Mouse (Mus musculus) heart, embryonic 13.5 days (tissue): Measurements from ENCODE around the gene Strap. TPM values are rescaled to one million over a fixed set of nuclear protein-coding genes. Genes with fewer than 3 reads are reported as not detected.
A peak's percentile ranks its signal among the peaks of the same experiment; 100 is the strongest.

Experiments
- ATAC-seq: fragments of 200-750 bp; cut with Nextera tagmentation; 2 replicates; pipeline ENCODE4 v1.8.0; 2017; ENCODE audit warnings: moderate TSS enrichment; ENCODE audit not compliant: insufficient number of reproducible peaks, low FRiP score, low TSS enrichment; ENCODE audit errors: extremely low read depth
- H3K27ac ChIP-seq: fragments of 300-500 bp; sonication (generic); replicated peaks from 2 replicates; pipeline ENCODE4 v1.5.1; 2015; ENCODE audit warnings: moderate library complexity, mild to moderate bottlenecking, inconsistent platforms
- H3K27me3 ChIP-seq: fragments of 300-500 bp; sonication (generic); replicated peaks from 2 replicates; pipeline ENCODE4 v1.6.1; 2015; ENCODE audit warnings: mild to moderate bottlenecking, inconsistent platforms
- H3K36me3 ChIP-seq: fragments of 300-500 bp; sonication (generic); 2 replicates; pipeline ENCODE4 v1.6.1; 2015; ENCODE audit warnings: mild to moderate bottlenecking, inconsistent platforms
- H3K4me1 ChIP-seq: fragments of 300-500 bp; sonication (generic); 2 replicates; pipeline ENCODE4 v1.6.1; 2015; ENCODE audit warnings: inconsistent platforms
- H3K4me2 ChIP-seq: fragments of 300-500 bp; sonication (generic); 2 replicates; pipeline ENCODE4 v1.6.1; 2015; ENCODE audit warnings: inconsistent platforms, mild to moderate bottlenecking, moderate library complexity
- H3K4me3 ChIP-seq: fragments of 300-500 bp; sonication (generic); 2 replicates; pipeline ENCODE4 v1.5.1; 2015; ENCODE audit warnings: moderate library complexity, mild to moderate bottlenecking, inconsistent platforms
- H3K9ac ChIP-seq: fragments of 300-500 bp; sonication (generic); 2 replicates; pipeline ENCODE4 v1.6.1; 2015; ENCODE audit warnings: inconsistent platforms, mild to moderate bottlenecking, moderate library complexity
- H3K9me3 ChIP-seq: fragments of 300-500 bp; sonication (generic); 2 replicates; pipeline ENCODE4 v1.6.1; 2016; ENCODE audit warnings: inconsistent platforms
- WGBS: fragments of 180-500 bp; shearing (Covaris S2); methylation state at CpG from one replicate; pipeline ENCODE4 v1.1.7; 2015; ENCODE audit warnings: mixed read lengths; 5-methylcytosine and 5-hydroxymethylcytosine counted together
- polyA plus RNA-seq: library from polyadenylated mRNA; unstranded; fragments of >200 nt; fragmentation: Nextera tagmentation; extraction: Ambion mirVana; gene quantifications from 2 replicates; pipeline ENCODE4 v1.2.1, GENCODE M21; 2015

Gene Strap
- 114 and 124 TPM in 2 replicates for polyA plus RNA-seq

- WGBS: under 1% methylated on average over 81 of the region's 86 CpGs
- H3K36me3 ChIP-seq: peaks cover 31% of the 10 kb centered on the region
- H3K4me2 ChIP-seq: peak within 1 kb of the TSS; percentile 95
- peak within 1 kb of the TSS; percentile 80 for H3K27ac ChIP-seq
- H3K4me3 ChIP-seq: peak within 1 kb of the TSS; percentile 92
- H3K27me3 ChIP-seq: peaks cover 11% of the 10 kb centered on the region; the same call in 1 of the 2 replicates
- peak within 1 kb of the TSS; percentile 95 for H3K9ac ChIP-seq
- ATAC-seq: peak; percentile 98
- H3K9me3 ChIP-seq: no peaks in the 10 kb centered on the region
- peaks cover 19% of the 10 kb centered on the region for H3K4me1 ChIP-seq
These were observed at the start of gene Strap for GRCm38 (mm10) chr6:137734846-137735609. TSS of gene Strap (plus strand) at chr6:137735078.

GRCm38 (mm10) chr6:137687667-137688066 is 47.2 kb upstream of the Strap start:
- H3K27ac ChIP-seq: no peak overlapping the region
- no peak overlapping the region for H3K9ac ChIP-seq
- H3K9me3 ChIP-seq: no peaks in the 10 kb centered on the region
- no peak overlapping the region for H3K4me2 ChIP-seq
- H3K27me3 ChIP-seq: no peaks in the 10 kb centered on the region
- peaks cover 8% of the 10 kb centered on the region for H3K4me1 ChIP-seq
- ATAC-seq: no peak
- H3K4me3 ChIP-seq: no peak overlapping the region
- H3K36me3 ChIP-seq: no peaks in the 10 kb centered on the region
- 80% methylated on average over 5 of the region's 5 CpGs for WGBS

GRCm38 (mm10) chr6:137688079-137688478 is 46.8 kb upstream of the Strap start:
- Histone ChIP-seq H3K9ac (no peak overlapping the region), H3K4me2 (no peak overlapping the region), H3K4me3 (no peak overlapping the region), H3K4me1 (peaks cover 8% of the 10 kb centered on the region), H3K9me3 (no peaks in the 10 kb centered on the region), H3K27me3 (no peaks in the 10 kb centered on the region), H3K36me3 (no peaks in the 10 kb centered on the region), H3K27ac (no peak overlapping the region)
- no peak for ATAC-seq
- WGBS: 77% methylated on average over 3 of the region's 3 CpGs

GRCm38 (mm10) chr6:137688506-137689105 is 46.3 kb upstream of the Strap start:
- no peak for ATAC-seq
- 73% methylated on average over 11 of the region's 11 CpGs for WGBS

GRCm38 (mm10) chr6:137690550-137691119 is 44.2 kb upstream of the Strap start:
- no peaks in the 10 kb centered on the region for H3K27me3 ChIP-seq
- H3K27ac ChIP-seq: peak overlapping the region; percentile 45
- H3K36me3 ChIP-seq: no peaks in the 10 kb centered on the region
- H3K9me3 ChIP-seq: no peaks in the 10 kb centered on the region
- peaks cover 12% of the 10 kb centered on the region for H3K4me1 ChIP-seq
- no peak overlapping the region for H3K9ac ChIP-seq
- ATAC-seq: no peak
- WGBS: 61% methylated on average over 2 of the region's 2 CpGs
- no peak overlapping the region for H3K4me3 ChIP-seq
- H3K4me2 ChIP-seq: no peak overlapping the region

More at GRCm38 (mm10) chr6:137688506-137689105, 46.3 kb upstream of the Strap start:
- H3K4me1 ChIP-seq: peaks cover 11% of the 10 kb centered on the region
- no peak overlapping the region for H3K4me3 ChIP-seq
- no peaks in the 10 kb centered on the region for H3K36me3 ChIP-seq
- H3K9me3 ChIP-seq: no peaks in the 10 kb centered on the region
- no peaks in the 10 kb centered on the region for H3K27me3 ChIP-seq
- no peak overlapping the region for H3K27ac ChIP-seq
- no peak overlapping the region for H3K9ac ChIP-seq
- no peak overlapping the region for H3K4me2 ChIP-seq

- 64% methylated on average over 2 of the region's 2 CpGs for WGBS
- ATAC-seq: no peak
- H3K27me3 ChIP-seq: no peaks in the 10 kb centered on the region
- no peak overlapping the region for H3K9ac ChIP-seq
- no peak overlapping the region for H3K4me3 ChIP-seq
- H3K4me1 ChIP-seq: peaks cover 21% of the 10 kb centered on the region
- no peak overlapping the region for H3K27ac ChIP-seq
- H3K9me3 ChIP-seq: 0 out of 2 replicates have a peak, but pooled peaks cover 4% of the 10 kb centered on the region
- no peaks in the 10 kb centered on the region for H3K36me3 ChIP-seq
- no peak overlapping the region for H3K4me2 ChIP-seq
These were observed 40.6 kb upstream of the Strap start for GRCm38 (mm10) chr6:137694310-137694709.

- Histone ChIP-seq H3K4me1 (peaks cover 21% of the 10 kb centered on the region), H3K9me3 (0 out of 2 replicates have a peak, but pooled peaks cover 4% of the 10 kb centered on the region), H3K27me3 (no peaks in the 10 kb centered on the region), H3K4me3 (no peak overlapping the region), H3K27ac (no peak overlapping the region), H3K9ac (no peak overlapping the region), H3K4me2 (no peak overlapping the region), H3K36me3 (no peaks in the 10 kb centered on the region)
- 87% methylated on average over 8 of the region's 8 CpGs for WGBS
- no peak for ATAC-seq
These were observed 39.8 kb upstream of the Strap start for GRCm38 (mm10) chr6:137695046-137695445.

- 51% methylated on average over 8 of the region's 8 CpGs for WGBS
- ATAC-seq: no peak
- no peaks in the 10 kb centered on the region for H3K27me3 ChIP-seq
These were observed 38.3 kb upstream of the Strap start for GRCm38 (mm10) chr6:137696445-137697204.

GRCm38 (mm10) chr6:137699434-137699833 is 35.4 kb upstream of the Strap start:
- Histone ChIP-seq H3K4me3 (no peak overlapping the region), H3K36me3 (no peaks in the 10 kb centered on the region), H3K27me3 (no peaks in the 10 kb centered on the region), H3K4me2 (no peak overlapping the region), H3K9ac (no peak overlapping the region), H3K4me1 (peaks cover 29% of the 10 kb centered on the region), H3K9me3 (0 out of 2 replicates have a peak, but pooled peaks cover 4% of the 10 kb centered on the region), H3K27ac (no peak overlapping the region)
- 76% methylated on average over 7 of the region's 7 CpGs for WGBS
- ATAC-seq: no peak

More at GRCm38 (mm10) chr6:137696445-137697204, 38.3 kb upstream of the Strap start:
- H3K36me3 ChIP-seq: no peaks in the 10 kb centered on the region
- no peak overlapping the region for H3K4me2 ChIP-seq
- no peak overlapping the region for H3K9ac ChIP-seq
- H3K9me3 ChIP-seq: 0 out of 2 replicates have a peak, but pooled peaks cover 4% of the 10 kb centered on the region
- no peak overlapping the region for H3K4me3 ChIP-seq
- H3K4me1 ChIP-seq: peaks cover 13% of the 10 kb centered on the region
- H3K27ac ChIP-seq: peak overlapping the region; percentile 51

GRCm38 (mm10) chr6:137702186-137702585 is 32.7 kb upstream of the Strap start:
- H3K27ac ChIP-seq: peak overlapping the region; percentile 70
- H3K36me3 ChIP-seq: no peaks in the 10 kb centered on the region
- no peak overlapping the region for H3K9ac ChIP-seq
- H3K9me3 ChIP-seq: 0 out of 2 replicates have a peak, but pooled peaks cover 4% of the 10 kb centered on the region
- 79% methylated on average over 3 of the region's 3 CpGs for WGBS
- no peak for ATAC-seq
- H3K4me3 ChIP-seq: no peak overlapping the region
- no peak overlapping the region for H3K4me2 ChIP-seq
- H3K27me3 ChIP-seq: no peaks in the 10 kb centered on the region
- peaks cover 27% of the 10 kb centered on the region for H3K4me1 ChIP-seq

GRCm38 (mm10) chr6:137702918-137703317 is 32.0 kb upstream of the Strap start:
- H3K27me3 ChIP-seq: no peaks in the 10 kb centered on the region
- WGBS: 56% methylated on average over 4 of the region's 4 CpGs
- H3K36me3 ChIP-seq: no peaks in the 10 kb centered on the region
- no peak overlapping the region for H3K4me3 ChIP-seq
- no peak for ATAC-seq
- H3K27ac ChIP-seq: peak overlapping the region; percentile 80
- H3K4me1 ChIP-seq: peaks cover 27% of the 10 kb centered on the region
- H3K9ac ChIP-seq: no peak overlapping the region
- no peak overlapping the region for H3K4me2 ChIP-seq
- no peaks in the 10 kb centered on the region for H3K9me3 ChIP-seq
